Comparison of ENCODE assay signal across 14 mouse cellular contexts in genomic region chr5:115058584-115059297, GRCm38 (mm10). TPM values are rescaled to one million over a fixed set of nuclear protein-coding genes. Genes with fewer than 3 reads are reported as not detected.
DNase-seq lines count a peak whose midpoint lies in the region; ATAC-seq and TF ChIP-seq lines count a peak whose summit lies in the region.
"Had no signal": no experiment of that assay in that cellular context is flagged by ENCODE, and none has a peak within 500 bp of the region (broad histone marks: within the 10 kb centered on the region; RNA-seq: fewer than 3 reads in every experiment).

No protein-coding gene starts in this region.

- WGBS in kidney, embryonic 15.5 days, result 81% methylated on average over 7 of the region's 7 CpGs
- WGBS in liver, embryonic 11.5 days, result 25% methylated on average over 7 of the region's 7 CpGs
- 51% methylated on average over 7 of the region's 7 CpGs for whole genome bisulfite sequencing in small intestine, adult 2 months
- WGBS in forebrain, embryonic 12.5 days, result 92% methylated on average over 7 of the region's 7 CpGs

- H3K27me3 ChIP-seq in kidney, embryonic 15.5 days, result no peaks in the 10 kb centered on the region
- H3K27me3 ChIP-seq in liver, embryonic 11.5 days (replicated peaks; ENCODE audit: control insufficient read depth, insufficient read depth, low read length), result no peaks in the 10 kb centered on the region
- H3K27me3 ChIP-seq in small intestine, adult 2 months (ENCODE audit: control insufficient read depth, insufficient read depth, low read length), result no peaks in the 10 kb centered on the region
- H3K27me3 ChIP-seq in forebrain, embryonic 12.5 days, result no peaks in the 10 kb centered on the region
- H3K27me3 ChIP-seq: embryonic facial prominence, embryonic 13.5 days; hindbrain, embryonic 15.5 days had no signal

- no peak overlapping the region for H3K4me2 ChIP-seq in kidney, embryonic 15.5 days
- peak overlapping the region; percentile 54 for H3K4me2 ChIP-seq in liver, embryonic 11.5 days
- H3K4me2 ChIP-seq in forebrain, embryonic 12.5 days, result no peak overlapping the region
- H3K4me2 ChIP-seq: embryonic facial prominence, embryonic 13.5 days; hindbrain, embryonic 15.5 days had no signal

- no peak for ATAC-seq in kidney, embryonic 15.5 days (replicated peaks; ENCODE audit: low FRiP score)
- ATAC-seq in liver, embryonic 11.5 days (replicated peaks; ENCODE audit: low FRiP score), result peak; percentile 77
- ATAC-seq in forebrain, embryonic 12.5 days (ENCODE audit: low FRiP score), result no peak
- ATAC-seq: activated CD4-positive, CD25-positive, alpha-beta regulatory T cell, adult 4 months had no signal

- H3K4me1 ChIP-seq in kidney, embryonic 15.5 days, result peaks cover 12% of the 10 kb centered on the region
- peaks cover 78% of the 10 kb centered on the region for H3K4me1 ChIP-seq in liver, embryonic 11.5 days (replicated peaks; ENCODE audit: control insufficient read depth, insufficient read depth, low read length)
- peaks cover 23% of the 10 kb centered on the region for H3K4me1 ChIP-seq in small intestine, adult 2 months (ENCODE audit: control insufficient read depth, insufficient read depth, insufficient read length, low read length)
- H3K4me1 ChIP-seq in forebrain, embryonic 12.5 days, result no peaks in the 10 kb centered on the region

- TF ChIP-seq CTCF in small intestine, adult 2 months (IDR thresholded peaks at IDR 0.05; ENCODE audit: extremely low read depth, insufficient read length, insufficient replicate concordance, low read depth, low read length), result no peak

- no peaks in the 10 kb centered on the region for H3K9me3 ChIP-seq in kidney, embryonic 15.5 days (replicated peaks)
- no peaks in the 10 kb centered on the region for H3K9me3 ChIP-seq in liver, embryonic 11.5 days (ENCODE audit: control insufficient read depth, low read length)
- H3K9me3 ChIP-seq in forebrain, embryonic 12.5 days, result no peaks in the 10 kb centered on the region
- H3K9me3 ChIP-seq: embryonic facial prominence, embryonic 13.5 days; hindbrain, embryonic 15.5 days had no signal

- no peak for DNase-seq in kidney, adult 11 months
- peak; percentile 17 for DNase-seq in brain, adult 2 months (ENCODE audit: low read depth, low spot score)
- DNase-seq in liver, embryonic 11.5 days (ENCODE audit: low spot score), result peak; percentile 56
- DNase-seq in adrenal gland, adult 18-20 months (ENCODE audit: low spot score in 2 of 2), result no peak
- no peak for DNase-seq in left cerebral cortex, adult 8-10 months (ENCODE audit: low spot score in 2 of 2)
- DNase-seq: cerebellum, adult 11-12 months; kidney, postnatal 25 days had no signal

- H3K4me3 ChIP-seq in kidney, embryonic 15.5 days (replicated peaks), result no peak overlapping the region
- no peak overlapping the region for H3K4me3 ChIP-seq in liver, embryonic 11.5 days (ENCODE audit: low read depth, low read length)
- H3K4me3 ChIP-seq in small intestine, adult 2 months (ENCODE audit: low read depth, low read length), result no peak overlapping the region
- H3K4me3 ChIP-seq in forebrain, embryonic 12.5 days (replicated peaks), result no peak overlapping the region
- H3K4me3 ChIP-seq: embryonic facial prominence, embryonic 13.5 days; hindbrain, embryonic 15.5 days had no signal

- peaks cover 20% of the 10 kb centered on the region; the same call in 1 of the 2 replicates for H3K36me3 ChIP-seq in kidney, embryonic 15.5 days
- H3K36me3 ChIP-seq in liver, embryonic 11.5 days (ENCODE audit: control insufficient read depth, insufficient read depth, low read length), result peaks cover 4% of the 10 kb centered on the region; the same call in 1 of the 2 replicates
- H3K36me3 ChIP-seq in small intestine, adult 2 months (ENCODE audit: control insufficient read depth, insufficient read depth, low read length), result peaks cover 4% of the 10 kb centered on the region
- no peaks in the 10 kb centered on the region for H3K36me3 ChIP-seq in forebrain, embryonic 12.5 days (replicated peaks)
- H3K36me3 ChIP-seq: hindbrain, embryonic 15.5 days had no signal

- H3K9ac ChIP-seq in kidney, embryonic 15.5 days, result no peak overlapping the region
- H3K9ac ChIP-seq in liver, embryonic 11.5 days (ENCODE audit: low read depth, low read length), result no peak overlapping the region
- no peak overlapping the region for H3K9ac ChIP-seq in forebrain, embryonic 12.5 days
- H3K9ac ChIP-seq: embryonic facial prominence, embryonic 13.5 days; hindbrain, embryonic 15.5 days had no signal

- no peak for TF ChIP-seq POLR2A in small intestine, adult 2 months (IDR thresholded peaks at IDR 0.05; ENCODE audit: low read depth, low read length)

- peak overlapping the region; percentile 19; the same call in 1 of the 2 replicates for H3K27ac ChIP-seq in kidney, embryonic 15.5 days
- peak overlapping the region; percentile 83 for H3K27ac ChIP-seq in liver, embryonic 11.5 days (ENCODE audit: low read depth, low read length)
- peak overlapping the region; percentile 20 for H3K27ac ChIP-seq in small intestine, adult 2 months (ENCODE audit: insufficient read depth, low read depth, low read length)
- no peak overlapping the region for H3K27ac ChIP-seq in forebrain, embryonic 12.5 days
- H3K27ac ChIP-seq: embryonic facial prominence, embryonic 13.5 days; hindbrain, embryonic 15.5 days had no signal

RNA-seq across cellular contexts. Expression of gene Gm10401, which starts 39.4 kb away (rescaled TPM):
- polyA plus RNA-seq in kidney, embryonic 15.5 days (2015; fragmentation: Nextera tagmentation; extraction: Ambion mirVana), result 33.0 and 34.2 TPM in 2 replicates
- 19.5 and 25.1 TPM in 2 replicates for polyA plus RNA-seq in liver, embryonic 11.5 days (2014; fragmentation: Nextera tagmentation; extraction: Ambion mirVana)
- not detected in 2 replicates for polyA plus RNA-seq in small intestine, adult 2 months (2012; rRNA removed)
- not detected for total RNA-seq in adrenal gland, adult 18-20 months (2021)
- not detected for total RNA-seq in left cerebral cortex, adult 8-10 months (2022)
- 26.1 and 29.4 TPM in 2 replicates for polyA plus RNA-seq in forebrain, embryonic 12.5 days (2016; fragmentation: Nextera tagmentation; extraction: Ambion mirVana)
- total RNA-seq: left cerebral cortex, postnatal 14 days had no signal

RNA-seq across cellular contexts. Expression of gene Sppl3, which starts 47.8 kb away (rescaled TPM):
- 13.6 and 14.8 TPM in 2 replicates for polyA plus RNA-seq in kidney, embryonic 15.5 days (2015; fragmentation: Nextera tagmentation; extraction: Ambion mirVana)
- polyA plus RNA-seq in liver, embryonic 11.5 days (2014; fragmentation: Nextera tagmentation; extraction: Ambion mirVana), result 14.8 and 17.6 TPM in 2 replicates
- polyA plus RNA-seq in small intestine, adult 2 months (2012; rRNA removed), result 36.9 and 101 TPM in 2 replicates
- 10 to 100 TPM; 40.0 to 44.0 TPM for total RNA-seq in adrenal gland, adult 18-20 months (2021)
- 10 to 100 TPM; 83.7 to 90.3 (median 85.0) TPM for total RNA-seq in left cerebral cortex, adult 8-10 months (2022)
- polyA plus RNA-seq in forebrain, embryonic 12.5 days (2016; fragmentation: Nextera tagmentation; extraction: Ambion mirVana), result 13.8 and 19.1 TPM in 2 replicates

Comparison
In these comparisons a context has a peak if more than half of its experiments do, and no peak if none do; other contexts are left out.
1. DNase-seq: peak in brain, adult 2 months (single experiment) and liver, embryonic 11.5 days (single experiment); none in kidney, adult 11 months (single experiment), adrenal gland, adult 18-20 months (0 of 2) and left cerebral cortex, adult 8-10 months (0 of 2).
2. RNA of gene Gm10401, which starts 39.4 kb away (polyA plus RNA-seq): 33.0 to 34.2 TPM in kidney, embryonic 15.5 days, 26.1 to 29.4 TPM in forebrain, embryonic 12.5 days and 19.5 to 25.1 TPM in liver, embryonic 11.5 days; not detected in small intestine, adult 2 months; every median in the first group is over 10 times any median in the second.